Mouse (Mus musculus) spleen, adult 2 months (tissue): ENCODE measurements around the gene Cirbp.

Experiments
- CTCF ChIP-seq: fragments of 200-500 bp; IDR thresholded peaks from 2 replicates; pipeline ENCODE4 v1.5.1; 2011; ENCODE audit warnings: mild to moderate bottlenecking, inconsistent platforms; ENCODE audit not compliant: insufficient read depth, insufficient read length, insufficient replicate concordance; ENCODE audit errors: extremely low read depth
- POLR2A ChIP-seq: fragments of 200-500 bp; IDR thresholded peaks from 2 replicates; pipeline ENCODE4 v1.6.1; 2011; ENCODE audit warnings: low read depth, low read length, inconsistent platforms

DNA sequence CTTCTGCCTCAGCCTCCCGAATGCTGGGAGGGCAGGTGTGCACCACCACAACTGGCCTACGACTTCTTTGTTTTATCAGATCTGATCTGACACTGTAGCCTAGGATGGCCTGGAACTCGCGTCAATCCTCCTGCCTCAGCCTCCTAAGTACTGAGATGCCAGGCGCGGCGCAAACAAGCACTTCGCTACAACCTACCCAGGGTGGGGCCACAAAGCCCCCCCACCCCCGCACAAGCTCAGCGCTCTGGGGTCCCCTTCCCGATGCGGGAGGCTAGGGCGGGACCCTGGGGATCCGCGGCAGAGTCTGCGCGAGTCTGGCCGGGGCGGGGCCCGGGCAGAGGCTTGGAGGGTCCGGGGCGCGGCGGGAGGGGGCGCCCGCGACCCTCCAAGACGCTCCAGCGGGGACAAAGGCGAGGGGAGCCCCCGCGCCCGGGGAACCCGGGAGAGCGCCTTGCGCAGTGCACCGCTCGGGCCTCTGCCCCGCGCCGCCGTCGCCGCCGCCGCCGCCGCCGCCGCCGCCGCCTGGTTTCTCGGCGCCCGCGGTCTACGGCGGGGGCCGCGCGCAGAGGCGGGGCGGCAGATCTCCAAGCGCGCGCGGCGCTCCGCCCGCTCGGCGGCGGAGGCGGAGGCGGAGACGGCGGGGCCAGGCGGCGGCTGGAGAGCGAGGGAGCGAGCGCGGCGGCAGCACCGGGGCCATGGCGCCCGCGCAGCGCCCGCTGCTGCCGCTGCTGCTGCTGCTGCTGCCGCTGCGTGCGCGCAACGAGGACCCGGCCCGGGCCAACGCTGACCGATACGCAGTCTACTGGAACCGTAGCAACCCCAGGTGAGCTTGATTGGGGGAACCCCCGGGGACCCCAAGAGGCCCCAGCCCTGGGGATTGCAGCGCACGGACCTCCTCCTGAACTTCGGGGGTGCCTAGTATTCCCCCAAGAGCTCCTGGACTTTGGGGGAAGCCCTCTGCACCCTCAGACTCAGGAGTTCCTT lies 13.6 kb downstream of the Cirbp start, which contains the start of gene Efna2:
- no peak for TF ChIP-seq CTCF
- TF ChIP-seq POLR2A: no peak
